In the genomic region with DNA sequence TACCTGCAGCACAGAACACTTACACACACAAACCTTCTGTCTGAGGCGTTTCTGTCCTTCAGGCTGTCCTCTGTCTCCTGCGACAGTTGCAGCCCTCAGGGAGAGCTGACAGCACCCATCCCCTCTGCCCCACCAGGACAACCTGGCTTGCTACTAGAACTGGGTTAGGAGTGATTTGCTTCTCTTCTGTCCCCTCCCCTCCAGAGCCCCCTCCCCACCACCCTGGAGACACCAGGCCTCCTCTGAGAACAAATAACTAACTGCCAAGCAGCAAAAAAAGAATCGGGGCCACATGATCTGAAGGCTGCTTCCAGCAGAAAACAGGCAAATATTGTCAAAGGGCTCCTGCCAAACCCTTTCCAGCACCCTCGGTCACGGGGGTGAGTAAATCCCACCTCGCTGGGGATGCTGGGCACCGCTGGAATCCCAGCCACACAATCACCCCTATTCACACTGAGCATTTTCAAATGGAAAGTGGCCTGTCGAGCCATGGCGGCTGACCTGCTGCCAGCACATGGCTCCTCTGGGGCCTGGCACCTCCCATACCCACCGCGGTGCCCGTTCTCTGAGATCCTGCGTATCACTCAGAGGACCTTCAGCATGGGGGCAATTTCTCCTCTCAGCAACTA, we compare ENCODE assay signal across 9 mouse cellular contexts. TPM values are rescaled to one million over a fixed set of nuclear protein-coding genes. Genes with fewer than 3 reads are reported as not detected.
DNase-seq lines count a peak whose midpoint lies in the region; ATAC-seq lines count a peak whose summit lies in the region.
"Had no signal": no experiment of that assay in that cellular context is flagged by ENCODE, and none has a peak within 500 bp of the region (broad histone marks: within the 10 kb centered on the region; RNA-seq: fewer than 3 reads in every experiment).

No protein-coding gene starts in this region.

- peak; percentile 85 for DNase-seq in heart, adult 11 months
- DNase-seq in heart, postnatal 4 days: no peak
- peak; percentile 47 for DNase-seq in Muller cell, postnatal 12 days (ENCODE audit: inconsistent ontology term)
- peak; percentile 33 for DNase-seq in cerebellum, adult 9-11 months
- DNase-seq in layer of hippocampus, postnatal 14 days (ENCODE audit: low spot score in 2 of 2): peak; percentile 15 to 56
- DNase-seq in kidney, adult 9 months: no peak
- no peak for DNase-seq in kidney, adult 18-20 months
- DNase-seq: thymus, postnatal 14 days had no signal

- no peak for ATAC-seq in megakaryocyte-erythroid progenitor cell, adult 5-6 weeks (replicated peaks; ENCODE audit: low FRiP score, low TSS enrichment, poor library complexity, severe bottlenecking)

RNA-seq across cellular contexts. Expression of a gene that starts 47.5 kb away (rescaled TPM):
- not detected for total RNA-seq in heart, postnatal 4 days (2021)
- total RNA-seq in layer of hippocampus, postnatal 14 days (2021): 10 to 100 TPM; 13.1 to 15.4 TPM
- not detected in 2 replicates for total RNA-seq in megakaryocyte-erythroid progenitor cell, adult 5-6 weeks (2014; fragmentation: Nextera tagmentation)
- total RNA-seq in megakaryocyte-erythroid progenitor cell, adult 5-6 weeks (2017): not detected in 2 replicates

Comparison
In these comparisons a context has a peak if more than half of its experiments do, and no peak if none do; other contexts are left out.
1. DNase-seq: peak in heart, adult 11 months (single experiment), Muller cell, postnatal 12 days (single experiment), cerebellum, adult 9-11 months (single experiment) and layer of hippocampus, postnatal 14 days (2 of 2); none in heart, postnatal 4 days (single experiment), kidney, adult 9 months (single experiment) and kidney, adult 18-20 months (single experiment).
2. RNA of a gene that starts 47.5 kb away (total RNA-seq): 13.1 to 15.4 TPM in layer of hippocampus, postnatal 14 days; not detected in heart, postnatal 4 days and not detected in megakaryocyte-erythroid progenitor cell, adult 5-6 weeks; every median in the first group is over 10 times any median in the second.